Comparison of ENCODE assay signal across 8 mouse cellular contexts in genomic region chr13:23772561-23773313, GRCm38 (mm10). TPM values are rescaled to one million over a fixed set of nuclear protein-coding genes. Genes with fewer than 3 reads are reported as not detected.
DNase-seq lines count a peak whose midpoint lies in the region; ATAC-seq and TF ChIP-seq lines count a peak whose summit lies in the region.

No protein-coding gene starts in this region.

- intact Hi-C loops in left cerebral cortex, postnatal 36 days (cut with DNase I), result no loop called here

- no peak overlapping the region for H3K27ac ChIP-seq in midbrain, embryonic 12.5 days (replicated peaks)
- no peak overlapping the region for H3K27ac ChIP-seq in stomach, postnatal 0 days (replicated peaks)

- no peaks in the 10 kb centered on the region for H3K36me3 ChIP-seq in midbrain, embryonic 12.5 days
- no peaks in the 10 kb centered on the region for H3K36me3 ChIP-seq in stomach, postnatal 0 days (ENCODE audit: control insufficient read depth, insufficient read depth, low read length)

- ATAC-seq in erythroid progenitor cell, adult 5-6 weeks (replicated peaks; ENCODE audit: low FRiP score, poor library complexity, severe bottlenecking), result peak; percentile 98
- ATAC-seq in hematopoietic stem cell, adult 5-6 weeks (replicated peaks in 1 of 2; ENCODE audit: insufficient read depth in 1 of 2, low FRiP score in 2 of 2, low TSS enrichment in 1 of 2, low read depth in 1 of 2, poor library complexity in 2 of 2, severe bottlenecking in 2 of 2), result peak; percentile 37 to 47; a peak in 3 of 4 replicates
- peak; percentile 96 for ATAC-seq in midbrain, embryonic 12.5 days (ENCODE audit: low FRiP score, low read depth)
- ATAC-seq in stomach, postnatal 0 days (ENCODE audit: low FRiP score, low TSS enrichment), result peak; percentile 71; the same call in 1 of the 2 replicates

- H3K4me3 ChIP-seq in midbrain, embryonic 12.5 days, result no peak overlapping the region
- H3K4me3 ChIP-seq in stomach, postnatal 0 days (ENCODE audit: low read depth, low read length), result peak overlapping the region; percentile 13; the same call in 1 of the 2 replicates

- TF ChIP-seq CTCF in stomach, postnatal 0 days (IDR thresholded peaks at IDR 0.05; ENCODE audit: low read depth), result no peak

- H3K4me1 ChIP-seq in midbrain, embryonic 12.5 days, result peaks cover 4% of the 10 kb centered on the region
- H3K4me1 ChIP-seq in stomach, postnatal 0 days (replicated peaks; ENCODE audit: control insufficient read depth, insufficient read depth), result peaks cover 3% of the 10 kb centered on the region; the same call in 1 of the 2 replicates

- 20% methylated on average over 21 of the region's 21 CpGs for WGBS in midbrain, embryonic 12.5 days
- 20% methylated on average over 21 of the region's 21 CpGs for WGBS in stomach, postnatal 0 days

- peak overlapping the region; percentile 40 for H3K4me2 ChIP-seq in midbrain, embryonic 12.5 days (replicated peaks)
- peak overlapping the region; percentile 31; the same call in 1 of the 2 replicates for H3K4me2 ChIP-seq in stomach, postnatal 0 days (replicated peaks; ENCODE audit: low read depth)

- H3K27me3 ChIP-seq in midbrain, embryonic 12.5 days, result no peaks in the 10 kb centered on the region
- H3K27me3 ChIP-seq in stomach, postnatal 0 days (ENCODE audit: control insufficient read depth, insufficient read depth, low read length), result no peaks in the 10 kb centered on the region

- no peaks in the 10 kb centered on the region for H3K9me3 ChIP-seq in midbrain, embryonic 12.5 days
- H3K9me3 ChIP-seq in stomach, postnatal 0 days (ENCODE audit: control insufficient read depth, low read length), result no peaks in the 10 kb centered on the region

- peak; percentile 69 for DNase-seq in adrenal gland, postnatal 14 days
- no peak for DNase-seq in adrenal gland, adult 18-20 months (ENCODE audit: low spot score in 2 of 2)
- DNase-seq in MEL-GATA-1-ER (ENCODE audit: extremely low read depth, low read depth), result peak; percentile 68
- peak; percentile 33 to 42 for DNase-seq in left cerebral cortex, postnatal 36 days (ENCODE audit: low spot score in 2 of 2)
- DNase-seq in stomach, postnatal 0 days (ENCODE audit: low spot score), result peak; percentile 40

- no peak for TF ChIP-seq EP300 in stomach, postnatal 0 days (optimal IDR thresholded peaks at IDR 0.05)

- H3K9ac ChIP-seq in midbrain, embryonic 12.5 days (replicated peaks), result no peak overlapping the region
- no peak overlapping the region for H3K9ac ChIP-seq in stomach, postnatal 0 days (ENCODE audit: low read length)

RNA-seq across cellular contexts. Expression of gene Trim38, which starts 3.0 kb away (rescaled TPM):
- total RNA-seq in adrenal gland, postnatal 14 days (2021), result not detected in 2 replicates
- not detected for total RNA-seq in adrenal gland, adult 18-20 months (2021)
- total RNA-seq in erythroid progenitor cell, adult 5-6 weeks (2015; ENCODE audit: low replicate concordance), result not detected in 2 replicates
- 0.39 TPM in 1 of 2 replicates, not detected in the other for total RNA-seq in erythroid progenitor cell, adult 5-6 weeks (2017; ENCODE audit: low replicate concordance)
- not detected in 2 replicates for total RNA-seq in hematopoietic stem cell, adult 5-6 weeks (2017)
- not detected for total RNA-seq in left cerebral cortex, postnatal 36 days (2021)
- polyA plus RNA-seq in midbrain, embryonic 12.5 days (2016; fragmentation: Nextera tagmentation; extraction: Ambion mirVana), result not detected in 2 replicates
- polyA plus RNA-seq in stomach, postnatal 0 days (2015; fragmentation: Nextera tagmentation; extraction: Ambion mirVana), result 0.18 and 0.29 TPM in 2 replicates

RNA-seq across cellular contexts. Expression of gene Hist1h1a, which starts 9.3 kb away (rescaled TPM):
- 172 and 219 TPM in 2 replicates for total RNA-seq in adrenal gland, postnatal 14 days (2021)
- total RNA-seq in adrenal gland, adult 18-20 months (2021), result 10 to 100 TPM in 1 of 2 experiments, 1 to 10 TPM in 1; 7.1 to 14.2 TPM
- total RNA-seq in erythroid progenitor cell, adult 5-6 weeks (2015; ENCODE audit: low replicate concordance), result 666 and 715 TPM in 2 replicates
- 4,010 and 6,111 TPM in 2 replicates for total RNA-seq in erythroid progenitor cell, adult 5-6 weeks (2017; ENCODE audit: low replicate concordance)
- 1,426 and 1,487 TPM in 2 replicates for total RNA-seq in hematopoietic stem cell, adult 5-6 weeks (2017)
- total RNA-seq in left cerebral cortex, postnatal 36 days (2021), result 10 to 100 TPM; 26.1 to 28.4 TPM
- 2.3 and 3.6 TPM in 2 replicates for polyA plus RNA-seq in midbrain, embryonic 12.5 days (2016; fragmentation: Nextera tagmentation; extraction: Ambion mirVana)
- 0.64 and 1.4 TPM in 2 replicates for polyA plus RNA-seq in stomach, postnatal 0 days (2015; fragmentation: Nextera tagmentation; extraction: Ambion mirVana)

RNA-seq across cellular contexts. Expression of gene Hist1h3a, which starts 10.6 kb away (rescaled TPM):
- total RNA-seq in adrenal gland, postnatal 14 days (2021), result 183 and 216 TPM in 2 replicates
- 10 to 100 TPM; 18.1 to 28.1 TPM for total RNA-seq in adrenal gland, adult 18-20 months (2021)
- 238 and 271 TPM in 2 replicates for total RNA-seq in erythroid progenitor cell, adult 5-6 weeks (2015; ENCODE audit: low replicate concordance)
- total RNA-seq in erythroid progenitor cell, adult 5-6 weeks (2017; ENCODE audit: low replicate concordance), result 723 and 806 TPM in 2 replicates
- total RNA-seq in hematopoietic stem cell, adult 5-6 weeks (2017), result 207 and 294 TPM in 2 replicates
- total RNA-seq in left cerebral cortex, postnatal 36 days (2021), result 10 to 100 TPM; 41.3 to 42.8 TPM
- 4.6 and 5.1 TPM in 2 replicates for polyA plus RNA-seq in midbrain, embryonic 12.5 days (2016; fragmentation: Nextera tagmentation; extraction: Ambion mirVana)
- polyA plus RNA-seq in stomach, postnatal 0 days (2015; fragmentation: Nextera tagmentation; extraction: Ambion mirVana), result 1.9 and 3.7 TPM in 2 replicates

RNA-seq across cellular contexts. Expression of gene Hist1h4a, which starts 11.7 kb away (rescaled TPM):
- 164 and 198 TPM in 2 replicates for total RNA-seq in adrenal gland, postnatal 14 days (2021)
- 10 to 100 TPM; 21.6 to 23.4 TPM for total RNA-seq in adrenal gland, adult 18-20 months (2021)
- 142 and 188 TPM in 2 replicates for total RNA-seq in erythroid progenitor cell, adult 5-6 weeks (2015; ENCODE audit: low replicate concordance)
- 706 and 1,369 TPM in 2 replicates for total RNA-seq in erythroid progenitor cell, adult 5-6 weeks (2017; ENCODE audit: low replicate concordance)
- total RNA-seq in hematopoietic stem cell, adult 5-6 weeks (2017), result 237 and 336 TPM in 2 replicates
- total RNA-seq in left cerebral cortex, postnatal 36 days (2021), result 10 to 100 TPM; 62.2 to 71.7 TPM
- 0.41 and 1.3 TPM in 2 replicates for polyA plus RNA-seq in midbrain, embryonic 12.5 days (2016; fragmentation: Nextera tagmentation; extraction: Ambion mirVana)
- polyA plus RNA-seq in stomach, postnatal 0 days (2015; fragmentation: Nextera tagmentation; extraction: Ambion mirVana), result 0.34 and 0.80 TPM in 2 replicates

RNA-seq across cellular contexts. Expression of gene Hist1h4b, which starts 15.9 kb away (rescaled TPM):
- 217 and 308 TPM in 2 replicates for total RNA-seq in adrenal gland, postnatal 14 days (2021)
- 10 to 100 TPM; 61.2 to 90.4 TPM for total RNA-seq in adrenal gland, adult 18-20 months (2021)
- total RNA-seq in erythroid progenitor cell, adult 5-6 weeks (2015; ENCODE audit: low replicate concordance), result 331 and 380 TPM in 2 replicates
- total RNA-seq in erythroid progenitor cell, adult 5-6 weeks (2017; ENCODE audit: low replicate concordance), result 1,134 and 2,811 TPM in 2 replicates
- total RNA-seq in hematopoietic stem cell, adult 5-6 weeks (2017), result 208 and 415 TPM in 2 replicates
- total RNA-seq in left cerebral cortex, postnatal 36 days (2021), result 10 to 100 TPM; 87.5 to 90.3 TPM
- 5.0 and 8.0 TPM in 2 replicates for polyA plus RNA-seq in midbrain, embryonic 12.5 days (2016; fragmentation: Nextera tagmentation; extraction: Ambion mirVana)
- polyA plus RNA-seq in stomach, postnatal 0 days (2015; fragmentation: Nextera tagmentation; extraction: Ambion mirVana), result 0.46 and 2.0 TPM in 2 replicates

Comparison
In these comparisons a context has a peak if more than half of its experiments do, and no peak if none do; other contexts are left out.
1. DNase-seq: peak in adrenal gland, postnatal 14 days (single experiment), MEL-GATA-1-ER (single experiment), left cerebral cortex, postnatal 36 days (2 of 2) and stomach, postnatal 0 days (single experiment); none in adrenal gland, adult 18-20 months (0 of 2).
2. ATAC-seq: peak in every context shown above with its lines; median percentile 98 in erythroid progenitor cell, adult 5-6 weeks; 96 in midbrain, embryonic 12.5 days; 71 in stomach, postnatal 0 days; 42 in hematopoietic stem cell, adult 5-6 weeks.